Mouse (Mus musculus) midbrain, embryonic 13.5 days (tissue): Measurements from ENCODE around the gene Prdm12. TPM values are rescaled to one million over a fixed set of nuclear protein-coding genes. Genes with fewer than 3 reads are reported as not detected.

Experiments used
- ATAC-seq: fragments of 200-750 bp; cut with Nextera tagmentation; 2 replicates; pipeline ENCODE4 v1.8.0; 2017; ENCODE audit warnings: mild to moderate bottlenecking, moderate TSS enrichment, moderate library complexity
- H3K27ac ChIP-seq: fragments of 300-500 bp; sonication (generic); 2 replicates; pipeline ENCODE4 v1.5.1; 2015; ENCODE audit warnings: inconsistent platforms, mild to moderate bottlenecking, moderate library complexity
- H3K27me3 ChIP-seq: fragments of 300-500 bp; sonication (generic); 2 replicates; pipeline ENCODE4 v1.6.1; 2015; ENCODE audit warnings: mild to moderate bottlenecking, inconsistent platforms
- H3K36me3 ChIP-seq: fragments of 300-500 bp; sonication (generic); 2 replicates; pipeline ENCODE4 v1.6.1; 2015; ENCODE audit warnings: mild to moderate bottlenecking, inconsistent platforms
- H3K4me1 ChIP-seq: fragments of 300-500 bp; sonication (generic); replicated peaks from 2 replicates; pipeline ENCODE4 v1.6.1; 2015; ENCODE audit warnings: inconsistent platforms
- H3K4me2 ChIP-seq: fragments of 300-500 bp; sonication (generic); replicated peaks from 2 replicates; pipeline ENCODE4 v1.6.1; 2015; ENCODE audit warnings: moderate library complexity, mild to moderate bottlenecking, inconsistent platforms
- H3K4me3 ChIP-seq: fragments of 300-500 bp; sonication (generic); replicated peaks from 2 replicates; pipeline ENCODE4 v1.5.1; 2015; ENCODE audit warnings: mild to moderate bottlenecking, inconsistent platforms
- H3K9ac ChIP-seq: fragments of 300-500 bp; sonication (generic); replicated peaks from 2 replicates; pipeline ENCODE4 v1.6.1; 2015; ENCODE audit warnings: mild to moderate bottlenecking, inconsistent platforms
- H3K9me3 ChIP-seq: fragments of 300-500 bp; sonication (generic); 2 replicates; pipeline ENCODE4 v1.6.1; 2016; ENCODE audit warnings: mild to moderate bottlenecking, inconsistent platforms
- WGBS: fragments of 180-500 bp; shearing (Covaris S2); methylation state at CpG from one replicate; pipeline ENCODE4 v1.1.7; 2015; 5-methylcytosine and 5-hydroxymethylcytosine counted together
- polyA plus RNA-seq: library from polyadenylated mRNA; unstranded; fragments of >200 nt; fragmentation: Nextera tagmentation; extraction: Ambion mirVana; gene quantifications from 2 replicates; pipeline ENCODE4 v1.2.1, GENCODE M21; 2015

Gene Prdm12
- 4.0 and 8.5 TPM in 2 replicates for polyA plus RNA-seq

DNA sequence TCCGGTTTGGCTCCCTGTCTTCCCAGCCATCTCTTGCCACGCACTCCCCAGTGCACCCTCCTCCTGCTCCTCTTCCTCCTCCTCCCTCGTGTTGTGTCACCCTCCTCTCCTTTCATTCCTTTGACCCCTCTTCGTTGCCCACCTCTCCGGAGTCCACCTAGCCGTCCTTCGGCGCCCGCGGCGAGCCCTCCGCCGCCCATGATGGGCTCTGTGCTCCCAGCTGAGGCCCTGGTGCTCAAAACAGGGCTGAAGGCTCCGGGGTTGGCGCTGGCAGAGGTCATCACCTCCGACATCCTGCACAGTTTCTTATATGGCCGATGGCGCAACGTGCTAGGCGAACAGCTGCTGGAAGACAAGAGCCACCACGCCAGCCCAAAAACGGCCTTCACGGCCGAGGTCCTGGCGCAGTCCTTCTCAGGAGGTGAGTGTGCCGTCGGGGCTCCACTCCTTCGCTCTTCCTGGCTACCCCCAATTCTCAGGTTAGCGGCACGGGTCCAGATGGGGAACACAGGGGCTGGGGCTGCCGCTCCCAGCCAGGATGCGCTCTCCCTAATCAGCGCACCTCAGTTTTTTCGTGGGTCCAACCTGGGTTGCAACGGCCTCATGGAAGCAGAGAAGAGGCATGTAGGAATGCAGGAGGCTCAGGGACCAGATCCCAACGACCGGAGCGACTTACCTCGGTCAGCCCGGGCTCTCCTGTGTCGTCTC, at the start of gene Prdm12:
Prdm12 (plus strand) TSS at position 137 of the 708 bp plus-strand sequence.
- ATAC-seq = no peak
- Histone ChIP-seq H3K9me3 (no peaks in the 10 kb centered on the region), H3K36me3 (0 out of 2 replicates have a peak, but pooled peaks cover 3% of the 10 kb centered on the region), H3K4me2 (peak within 1 kb of the TSS; percentile 59), H3K4me1 (peaks cover 82% of the 10 kb centered on the region), H3K27ac (peak within 1 kb of the TSS; percentile 36), H3K9ac (peak within 1 kb of the TSS; percentile 56), H3K4me3 (peak within 1 kb of the TSS; percentile 40), H3K27me3 (peaks cover 97% of the 10 kb centered on the region)
- WGBS = under 1% methylated on average over 41 of the region's 41 CpGs

DNA sequence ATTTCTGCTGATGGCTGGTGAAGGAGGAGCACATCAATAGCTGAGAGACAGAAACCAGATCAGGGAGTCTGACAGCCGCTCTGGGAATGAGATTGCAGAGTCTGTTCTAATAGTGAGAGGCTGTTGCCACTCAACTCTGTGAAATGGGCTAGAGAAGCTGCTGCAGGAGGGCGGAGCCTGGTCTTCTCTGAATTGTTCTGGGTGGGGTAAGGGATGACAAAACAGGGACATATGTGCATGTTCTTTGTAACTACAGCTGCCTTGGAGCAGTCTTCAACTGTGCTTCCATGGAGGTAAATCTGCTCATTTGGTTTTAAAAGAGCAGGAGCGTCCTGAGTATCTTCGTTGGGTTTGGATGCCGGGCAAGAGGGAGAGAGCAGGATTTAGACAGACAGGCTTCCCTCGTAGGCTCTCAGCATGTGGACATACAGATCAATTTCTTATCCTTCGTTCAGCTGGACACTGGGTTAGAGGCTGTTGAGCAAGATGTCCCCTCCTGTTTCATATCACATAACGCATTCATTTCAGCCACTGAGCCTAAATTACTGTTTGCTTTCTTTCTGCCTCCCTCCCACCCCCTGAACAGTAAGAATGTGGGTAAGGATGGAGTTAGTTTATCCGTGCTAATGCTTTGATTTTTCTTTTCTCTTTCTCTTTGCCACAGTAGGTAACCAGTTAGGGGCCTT, 47.9 kb upstream of the Prdm12 start:
- Histone ChIP-seq H3K4me1 (peaks cover 14% of the 10 kb centered on the region), H3K4me3 (no peak overlapping the region), H3K36me3 (peaks cover 51% of the 10 kb centered on the region), H3K27me3 (no peaks in the 10 kb centered on the region), H3K27ac (no peak overlapping the region), H3K9ac (0 out of 2 replicates have a peak overlapping the region, but pooled peaks have one; percentile 3), H3K4me2 (no peak overlapping the region), H3K9me3 (no peaks in the 10 kb centered on the region)
- ATAC-seq = no peak
- WGBS = 82% methylated on average over 9 of the region's 9 CpGs

DNA sequence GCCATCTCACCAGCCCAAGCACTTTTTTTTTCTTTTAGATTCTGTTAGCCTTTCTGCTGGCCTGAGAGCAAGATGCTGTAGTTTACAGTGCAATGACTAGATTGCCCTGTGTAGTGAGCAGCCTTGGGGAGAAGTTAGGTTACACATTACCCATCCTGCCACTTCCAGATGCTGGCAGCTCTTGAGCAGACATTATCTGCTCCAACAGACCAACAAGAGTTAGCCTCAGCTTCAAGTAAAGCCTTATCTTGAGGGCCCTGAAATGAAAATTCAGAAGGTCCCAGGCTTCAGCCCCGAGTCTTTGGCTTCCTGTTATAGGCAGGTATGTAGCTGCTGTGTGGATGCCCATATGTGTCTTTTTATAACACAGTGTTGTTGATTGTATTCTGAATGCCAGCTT, 32.3 kb upstream of the Prdm12 start:
- no peaks in the 10 kb centered on the region for H3K9me3 ChIP-seq
- no peak overlapping the region for H3K4me3 ChIP-seq
- ATAC-seq = no peak
- no peak overlapping the region for H3K9ac ChIP-seq
- no peak overlapping the region for H3K4me2 ChIP-seq
- 0 out of 2 replicates have a peak, but pooled peaks cover 4% of the 10 kb centered on the region for H3K27me3 ChIP-seq
- H3K27ac ChIP-seq = no peak overlapping the region
- whole genome bisulfite sequencing = 94% methylated on average over 1 of the region's 1 CpGs
- H3K36me3 ChIP-seq = peaks cover 93% of the 10 kb centered on the region
- peaks cover 22% of the 10 kb centered on the region for H3K4me1 ChIP-seq

DNA sequence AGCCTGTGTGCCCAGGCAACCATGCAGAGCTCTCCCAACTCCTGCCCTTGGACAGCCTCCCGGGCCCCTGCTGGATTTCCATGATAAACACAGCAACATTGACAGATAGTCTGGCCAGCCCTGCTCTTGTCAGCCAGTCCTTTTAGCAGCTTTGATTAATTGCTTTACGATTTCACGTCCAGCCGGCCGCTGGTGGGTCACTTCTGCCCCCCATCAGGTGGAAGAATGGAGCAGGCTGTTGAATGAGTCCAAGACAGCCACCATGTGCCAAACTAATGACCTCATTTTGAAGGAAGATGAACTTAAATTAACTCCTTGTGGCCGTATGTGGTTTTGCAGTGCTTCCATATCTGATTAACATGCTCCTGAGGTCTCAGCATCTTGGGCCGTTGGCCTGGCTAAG, 30.0 kb upstream of the Prdm12 start:
- no peak overlapping the region for H3K9ac ChIP-seq
- H3K36me3 ChIP-seq = peaks cover 97% of the 10 kb centered on the region
- no peak overlapping the region for H3K4me3 ChIP-seq
- H3K4me1 ChIP-seq = peaks cover 22% of the 10 kb centered on the region
- WGBS = 61% methylated on average over 7 of the region's 7 CpGs
- ATAC-seq = no peak
- H3K9me3 ChIP-seq = no peaks in the 10 kb centered on the region
- H3K4me2 ChIP-seq = no peak overlapping the region
- 0 out of 2 replicates have a peak, but pooled peaks cover 4% of the 10 kb centered on the region for H3K27me3 ChIP-seq
- H3K27ac ChIP-seq = peak overlapping the region; percentile 6; the same call in 1 of the 2 replicates

DNA sequence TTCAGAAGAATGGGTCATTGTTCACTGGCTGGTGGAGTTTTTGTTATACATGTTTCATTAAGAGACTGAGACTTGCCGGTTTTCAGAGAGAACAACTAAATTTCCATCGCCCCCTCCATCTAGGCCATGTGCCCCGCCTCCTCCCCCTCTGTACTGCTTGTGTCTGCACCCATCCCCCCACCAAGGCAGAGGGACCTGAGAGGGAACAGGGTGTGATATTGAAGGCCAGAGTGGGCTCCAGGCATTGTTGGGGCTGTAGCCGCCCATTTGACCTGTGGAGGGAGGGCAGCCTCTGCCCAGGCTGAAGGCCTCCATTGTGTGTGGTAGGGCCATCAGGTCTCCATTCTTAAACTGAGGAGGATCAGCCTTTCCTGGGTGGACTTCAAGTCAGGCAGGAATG, 28.9 kb upstream of the Prdm12 start:
- peaks cover 22% of the 10 kb centered on the region for H3K4me1 ChIP-seq
- no peak overlapping the region for H3K4me2 ChIP-seq
- no peak for ATAC-seq
- 50% methylated on average over 4 of the region's 4 CpGs for WGBS
- no peak overlapping the region; the same call in 1 of the 2 replicates for H3K9ac ChIP-seq
- H3K27ac ChIP-seq = no peak overlapping the region
- peaks cover 97% of the 10 kb centered on the region for H3K36me3 ChIP-seq
- no peaks in the 10 kb centered on the region for H3K9me3 ChIP-seq
- 0 out of 2 replicates have a peak, but pooled peaks cover 4% of the 10 kb centered on the region for H3K27me3 ChIP-seq
- no peak overlapping the region for H3K4me3 ChIP-seq

DNA sequence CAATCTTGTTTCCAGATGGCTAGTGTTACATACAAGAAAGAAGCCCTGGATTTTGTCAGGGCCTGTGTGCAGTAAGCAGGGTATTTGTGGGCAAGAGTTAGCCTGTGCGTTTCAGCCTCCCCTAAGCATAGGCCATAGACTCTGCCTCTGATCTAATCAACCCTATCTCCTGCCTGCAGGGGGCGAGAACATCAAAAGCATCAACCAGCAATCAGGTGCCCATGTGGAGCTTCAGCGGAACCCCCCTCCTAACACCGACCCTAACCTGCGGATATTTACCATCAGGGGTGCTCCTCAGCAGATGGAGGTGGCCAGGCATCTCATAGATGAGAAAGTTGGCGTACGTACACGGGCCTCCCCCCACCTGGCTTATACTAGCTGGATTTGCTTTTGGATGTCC, 28.4 kb upstream of the Prdm12 start:
- ATAC-seq = no peak
- no peaks in the 10 kb centered on the region for H3K9me3 ChIP-seq
- no peak overlapping the region; the same call in 1 of the 2 replicates for H3K9ac ChIP-seq
- H3K4me1 ChIP-seq = peaks cover 22% of the 10 kb centered on the region
- no peak overlapping the region for H3K27ac ChIP-seq
- 75% methylated on average over 8 of the region's 8 CpGs for WGBS
- no peak overlapping the region for H3K4me3 ChIP-seq
- H3K36me3 ChIP-seq = peaks cover 96% of the 10 kb centered on the region
- 0 out of 2 replicates have a peak, but pooled peaks cover 4% of the 10 kb centered on the region for H3K27me3 ChIP-seq
- no peak overlapping the region for H3K4me2 ChIP-seq

DNA sequence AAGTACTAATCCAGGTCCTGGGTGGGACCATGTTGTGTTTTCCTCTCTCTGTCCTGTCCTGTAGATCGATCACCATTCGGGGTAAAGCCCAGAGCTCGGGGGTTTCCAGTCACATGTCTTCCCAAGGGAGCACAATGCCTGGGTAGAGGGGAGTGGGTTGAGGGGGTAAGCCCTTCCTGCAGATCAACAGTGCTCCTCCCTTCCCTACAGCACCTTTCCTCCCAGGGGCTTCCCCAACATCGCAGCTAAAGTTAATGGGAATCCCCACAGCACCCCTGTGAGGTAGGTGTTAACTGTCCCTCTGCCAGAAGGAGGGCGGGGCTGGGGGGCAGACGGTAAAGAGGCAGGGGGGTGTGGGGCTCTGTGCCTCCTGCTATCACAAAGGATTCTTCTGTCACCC, 27.2 kb upstream of the Prdm12 start:
- H3K36me3 ChIP-seq = peaks cover 91% of the 10 kb centered on the region
- ATAC-seq = no peak
- H3K4me2 ChIP-seq = no peak overlapping the region
- 0 out of 2 replicates have a peak, but pooled peaks cover 4% of the 10 kb centered on the region for H3K27me3 ChIP-seq
- no peak overlapping the region for H3K27ac ChIP-seq
- no peak overlapping the region for H3K9ac ChIP-seq
- peaks cover 22% of the 10 kb centered on the region for H3K4me1 ChIP-seq
- no peak overlapping the region for H3K4me3 ChIP-seq
- H3K9me3 ChIP-seq = no peaks in the 10 kb centered on the region
- 87% methylated on average over 6 of the region's 6 CpGs for WGBS

DNA sequence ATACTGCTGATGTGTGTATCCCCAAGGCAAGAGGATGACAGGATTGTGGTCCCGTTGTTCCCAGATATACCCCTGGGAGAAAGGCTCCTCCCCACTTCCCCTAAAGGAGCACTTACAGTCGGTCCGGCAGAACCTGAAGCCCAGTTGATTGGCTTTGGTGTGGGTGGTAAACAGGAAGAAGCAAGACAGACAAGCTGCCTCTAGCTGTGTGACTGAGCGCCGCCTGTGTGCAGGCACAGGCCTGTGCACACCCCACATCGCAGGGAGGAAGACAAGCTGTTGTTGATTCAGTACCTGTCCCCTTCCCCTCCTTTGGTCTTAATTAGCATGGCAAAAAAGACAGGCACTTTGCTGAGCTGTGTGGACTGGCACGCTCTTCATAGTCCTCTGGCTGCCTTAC, 26.1 kb upstream of the Prdm12 start:
- no peak overlapping the region for H3K4me3 ChIP-seq
- H3K27me3 ChIP-seq = no peaks in the 10 kb centered on the region
- H3K36me3 ChIP-seq = peaks cover 83% of the 10 kb centered on the region
- H3K4me1 ChIP-seq = peaks cover 27% of the 10 kb centered on the region
- no peak overlapping the region for H3K4me2 ChIP-seq
- no peak for ATAC-seq
- 87% methylated on average over 7 of the region's 7 CpGs for WGBS
- H3K9me3 ChIP-seq = no peaks in the 10 kb centered on the region
- no peak overlapping the region for H3K9ac ChIP-seq
- no peak overlapping the region for H3K27ac ChIP-seq

DNA sequence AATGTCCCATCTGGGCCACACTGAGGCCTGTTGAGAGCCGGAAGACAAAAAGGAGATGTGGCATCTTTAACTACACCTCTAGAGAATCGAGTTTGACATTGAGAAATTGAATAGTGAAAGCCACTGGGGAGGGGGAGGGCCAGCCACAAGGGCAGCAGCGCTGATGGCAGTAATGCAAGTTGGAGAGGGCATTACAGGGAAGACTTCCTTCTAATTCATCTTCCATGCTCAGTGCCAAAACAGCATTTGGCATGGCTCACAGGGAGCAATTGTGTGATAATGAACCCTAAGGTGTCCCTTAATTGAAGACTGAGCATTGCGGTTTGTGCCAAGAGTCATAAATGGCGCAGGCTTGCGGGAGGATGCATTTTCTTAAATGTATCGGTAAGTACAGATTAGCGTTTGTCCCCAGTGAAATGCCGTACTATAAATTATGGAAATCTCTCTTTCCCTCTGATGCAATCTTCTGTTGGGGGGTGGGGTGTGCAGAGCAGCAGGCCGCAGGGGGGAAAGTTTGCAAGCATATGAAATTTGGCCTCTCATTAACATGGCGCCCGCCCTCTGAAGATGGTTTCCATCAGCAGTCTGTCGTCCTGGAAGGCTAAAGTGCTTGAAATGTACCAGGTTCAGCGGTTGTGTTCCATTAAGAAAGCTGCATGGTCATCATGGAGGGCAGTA, 21.2 kb upstream of the Prdm12 start:
- peaks cover 5% of the 10 kb centered on the region; the same call in 1 of the 2 replicates for H3K4me1 ChIP-seq
- ATAC-seq = no peak
- H3K4me2 ChIP-seq = no peak overlapping the region
- no peak overlapping the region for H3K27ac ChIP-seq
- no peak overlapping the region for H3K9ac ChIP-seq
- H3K4me3 ChIP-seq = no peak overlapping the region
- no peaks in the 10 kb centered on the region for H3K27me3 ChIP-seq
- peaks cover 36% of the 10 kb centered on the region for H3K36me3 ChIP-seq
- 74% methylated on average over 14 of the region's 14 CpGs for WGBS
- H3K9me3 ChIP-seq = no peaks in the 10 kb centered on the region

DNA sequence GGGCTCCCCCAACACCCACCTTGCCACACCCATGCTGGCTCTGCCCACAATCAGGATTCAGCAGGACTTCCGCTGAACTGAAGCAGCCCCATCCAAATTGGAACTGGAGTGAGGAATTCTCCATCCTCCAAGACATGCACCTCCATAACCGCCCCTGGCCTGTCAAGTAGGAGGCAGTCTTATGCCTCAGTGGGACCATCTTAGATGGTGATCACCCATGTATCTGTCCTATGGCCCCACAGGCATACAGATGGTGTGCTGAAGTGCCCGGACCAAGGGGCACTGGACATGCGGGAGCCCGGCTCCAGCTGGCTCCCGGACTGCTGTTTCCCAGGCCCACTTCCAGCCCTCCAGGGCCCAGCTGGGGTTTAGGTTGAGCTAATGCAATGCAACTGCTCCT, 20.6 kb upstream of the Prdm12 start:
- H3K27me3 ChIP-seq = no peaks in the 10 kb centered on the region

DNA sequence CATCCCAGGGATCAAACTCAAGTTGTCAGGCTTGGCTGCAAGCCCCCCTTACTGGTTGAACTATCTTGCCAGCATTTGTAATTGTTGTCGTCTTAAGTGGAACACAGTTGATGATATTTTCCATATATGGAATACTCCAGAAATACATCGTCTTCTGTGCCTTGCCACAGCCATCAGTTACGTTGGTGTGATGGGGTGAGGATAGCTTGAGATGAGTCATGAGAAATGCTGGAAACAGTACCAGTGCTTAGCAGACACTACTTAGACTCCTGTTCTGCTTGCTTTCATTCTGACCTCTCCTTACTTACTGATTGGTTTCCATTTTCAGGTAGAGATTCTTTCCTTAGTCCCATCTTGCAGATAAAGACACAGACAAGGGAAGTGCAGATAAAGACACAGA, 6.3 kb upstream of the Prdm12 start:
- H3K4me3 ChIP-seq = no peak overlapping the region
- no peak overlapping the region for H3K27ac ChIP-seq
- no peak overlapping the region for H3K9ac ChIP-seq
- WGBS = 76% methylated on average over 3 of the region's 3 CpGs
- ATAC-seq = no peak
- peaks cover 39% of the 10 kb centered on the region for H3K4me1 ChIP-seq
- H3K9me3 ChIP-seq = no peaks in the 10 kb centered on the region
- peaks cover 96% of the 10 kb centered on the region for H3K27me3 ChIP-seq
- H3K4me2 ChIP-seq = no peak overlapping the region
- no peaks in the 10 kb centered on the region for H3K36me3 ChIP-seq

More for the DNA sequence above, 20.6 kb upstream of the Prdm12 start:
- no peak overlapping the region for H3K4me2 ChIP-seq
- WGBS = 93% methylated on average over 6 of the region's 6 CpGs
- H3K9ac ChIP-seq = no peak overlapping the region
- 0 out of 2 replicates have a peak, but pooled peaks have one; percentile 24 for ATAC-seq
- H3K4me3 ChIP-seq = no peak overlapping the region
- H3K27ac ChIP-seq = no peak overlapping the region
- no peaks in the 10 kb centered on the region for H3K9me3 ChIP-seq
- peaks cover 5% of the 10 kb centered on the region; the same call in 1 of the 2 replicates for H3K4me1 ChIP-seq
- H3K36me3 ChIP-seq = peaks cover 30% of the 10 kb centered on the region
